In the genomic region with DNA sequence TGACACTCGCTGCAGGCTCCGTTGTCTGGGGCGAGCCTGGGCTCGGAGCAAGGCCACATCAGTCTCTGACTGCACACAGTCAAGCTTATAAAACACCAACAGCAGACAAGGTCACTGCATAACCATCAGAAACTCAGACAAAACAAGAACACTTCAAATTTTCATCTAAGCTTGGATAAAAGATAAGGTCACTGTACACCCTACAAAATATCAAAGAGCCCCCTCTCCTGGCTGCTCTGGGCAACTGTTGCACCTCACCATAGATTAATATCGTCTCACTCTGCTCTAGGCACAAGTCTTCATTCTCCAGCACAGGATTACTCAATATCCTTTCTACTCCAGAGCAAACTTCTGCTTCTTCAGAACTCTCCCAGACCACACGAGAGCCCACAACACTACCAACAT, we compare ENCODE assay signal across 12 mouse cellular contexts.
A peak's percentile ranks its signal among the peaks of the same experiment; 100 is the strongest.
DNase-seq lines count a peak whose midpoint lies in the region; ATAC-seq and TF ChIP-seq lines count a peak whose summit lies in the region.
"Had no signal": no experiment of that assay in that cellular context is flagged by ENCODE, and none has a peak within 500 bp of the region (broad histone marks: within the 10 kb centered on the region; RNA-seq: fewer than 3 reads in every experiment).

No protein-coding gene starts in this region.

- no peak overlapping the region for H3K27ac ChIP-seq in left cerebral cortex, adult 2 months
- H3K27ac ChIP-seq: macrophage; neural tube, embryonic 12.5 days had no signal

- DNase-seq in CD4-positive, CD25-positive, alpha-beta regulatory T cell, adult 2 months (ENCODE audit: low read depth, low spot score): peak; percentile 31
- DNase-seq in left cerebral cortex, adult 2 months (ENCODE audit: extremely low spot score in 1 of 2, low spot score in 2 of 2): no peak
- DNase-seq in left cerebral cortex, adult 9 months (ENCODE audit: low spot score in 2 of 2): no peak
- no peak for DNase-seq in right cerebral cortex, adult 18-20 months
- no peak for DNase-seq in urinary bladder, postnatal 4 days (ENCODE audit: low spot score in 2 of 2)
- DNase-seq: kidney, adult 8-10 months had no signal

- TF ChIP-seq CTCF in left cerebral cortex, adult 2 months (IDR thresholded peaks at IDR 0.05): peak; percentile 36

- intact Hi-C loops in left cerebral cortex, adult 2 months (cut with DNase I): no loop called here

- H3K4me3 ChIP-seq in left cerebral cortex, adult 2 months: no peak overlapping the region
- H3K4me3 ChIP-seq: heart, embryonic 12.5 days; neural tube, embryonic 12.5 days had no signal

- ATAC-seq in CD4-positive, CD25-positive, alpha-beta regulatory T cell, adult 4 months: no peak
- ATAC-seq in common myeloid progenitor, adult 5-6 weeks (replicated peaks; ENCODE audit: low read depth, poor library complexity, severe bottlenecking): peak; percentile 85
- ATAC-seq in megakaryocyte, adult 5-6 weeks (ENCODE audit: poor library complexity, severe bottlenecking): peak; percentile 79
